Mouse (Mus musculus) hindbrain, embryonic 15.5 days (tissue): Measurements from ENCODE around the gene Nutf2. TPM values are rescaled to one million over a fixed set of nuclear protein-coding genes. Genes with fewer than 3 reads are reported as not detected.

Experiments
- ATAC-seq: fragments of 200-750 bp; cut with Nextera tagmentation; 2 replicates; pipeline ENCODE4 v1.8.0; 2017; ENCODE audit warnings: low read depth, moderate number of reproducible peaks, moderate TSS enrichment; ENCODE audit not compliant: low FRiP score
- H3K27ac ChIP-seq: fragments of 300-500 bp; sonication (generic); replicated peaks from 2 replicates; pipeline ENCODE4 v1.5.1; 2015; ENCODE audit warnings: mild to moderate bottlenecking, inconsistent platforms
- H3K27me3 ChIP-seq: fragments of 300-500 bp; sonication (generic); 2 replicates; pipeline ENCODE4 v1.6.1; 2015; ENCODE audit warnings: control low read depth, inconsistent platforms
- H3K36me3 ChIP-seq: fragments of 300-500 bp; sonication (generic); 2 replicates; pipeline ENCODE4 v1.6.1; 2015; ENCODE audit warnings: control low read depth, inconsistent platforms
- H3K4me1 ChIP-seq: fragments of 300-500 bp; sonication (generic); replicated peaks from 2 replicates; pipeline ENCODE4 v1.6.1; 2015; ENCODE audit warnings: control low read depth, inconsistent platforms
- H3K4me2 ChIP-seq: fragments of 300-500 bp; sonication (generic); 2 replicates; pipeline ENCODE4 v1.6.1; 2015; ENCODE audit warnings: moderate library complexity, mild to moderate bottlenecking, inconsistent platforms
- H3K4me3 ChIP-seq: fragments of 300-500 bp; sonication (generic); 2 replicates; pipeline ENCODE4 v1.5.1; 2015; ENCODE audit warnings: mild to moderate bottlenecking, inconsistent platforms
- H3K9ac ChIP-seq: fragments of 300-500 bp; sonication (generic); 2 replicates; pipeline ENCODE4 v1.6.1; 2015; ENCODE audit warnings: inconsistent platforms
- H3K9me3 ChIP-seq: fragments of 300-500 bp; sonication (generic); 2 replicates; pipeline ENCODE4 v1.6.1; 2016; ENCODE audit warnings: control low read depth, inconsistent platforms
- WGBS: fragments of 180-500 bp; shearing (Covaris S2); methylation state at CpG from one replicate; pipeline ENCODE4 v1.1.7; 2015; 5-methylcytosine and 5-hydroxymethylcytosine counted together
- polyA plus RNA-seq: library from polyadenylated mRNA; unstranded; fragments of >200 nt; fragmentation: Nextera tagmentation; extraction: Ambion mirVana; gene quantifications from 2 replicates; pipeline ENCODE4 v1.2.1, GENCODE M21; 2015

Gene Nutf2
- polyA plus RNA-seq, 1 experiment from 2014 or later = 157 TPM

DNA sequence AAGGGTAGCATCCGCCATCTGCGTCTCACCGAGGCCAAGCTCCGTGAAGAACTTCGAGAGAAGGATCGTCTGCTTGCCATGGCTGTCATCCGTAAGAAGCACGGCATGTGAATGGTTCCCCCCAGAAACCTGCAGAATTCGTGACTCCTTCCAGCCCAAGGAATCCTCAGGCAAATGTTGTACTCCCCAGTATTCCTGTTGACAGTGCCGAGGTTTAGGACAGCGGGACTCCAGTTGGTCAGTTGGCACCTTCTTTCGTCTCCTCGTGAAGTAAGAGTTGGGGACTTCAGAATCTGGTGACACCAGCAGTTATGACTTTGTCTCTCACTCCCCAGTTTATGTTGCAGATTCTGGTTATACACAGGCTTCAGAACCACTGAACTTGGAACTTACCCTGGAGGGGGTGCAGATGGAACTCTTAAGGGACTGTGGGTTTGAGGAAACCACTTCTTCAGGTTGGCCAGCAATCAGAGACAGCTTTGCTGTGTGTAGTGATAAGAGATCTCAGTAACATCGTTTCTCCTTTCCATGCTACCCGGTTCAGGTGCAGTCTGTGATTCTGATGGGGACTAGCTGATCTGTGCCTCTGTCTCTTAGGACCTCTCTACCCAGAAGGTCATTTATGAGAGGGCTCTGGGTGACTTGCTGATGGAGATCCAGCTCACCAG lies 4.1 kb upstream of the Nutf2 start:
- 24% methylated on average over 15 of the region's 15 CpGs for WGBS
- H3K4me3 ChIP-seq = peak overlapping the region; percentile 57

GRCm38 (mm10) chr8:105858495-105858894 lies 1.9 kb upstream of the Nutf2 start:
- Histone ChIP-seq H3K9ac (no peak overlapping the region), H3K27ac (no peak overlapping the region), H3K36me3 (no peaks in the 10 kb centered on the region), H3K9me3 (no peaks in the 10 kb centered on the region), H3K4me1 (peaks cover 67% of the 10 kb centered on the region), H3K4me2 (peak overlapping the region; percentile 16; the same call in 1 of the 2 replicates), H3K27me3 (no peaks in the 10 kb centered on the region), H3K4me3 (no peak overlapping the region)
- no peak for ATAC-seq
- 83% methylated on average over 5 of the region's 5 CpGs for WGBS

More for the DNA sequence above, 4.1 kb upstream of the Nutf2 start:
- peak overlapping the region; percentile 68 for H3K9ac ChIP-seq
- no peaks in the 10 kb centered on the region for H3K9me3 ChIP-seq
- H3K36me3 ChIP-seq = no peaks in the 10 kb centered on the region
- H3K4me1 ChIP-seq = peaks cover 56% of the 10 kb centered on the region
- H3K27me3 ChIP-seq = no peaks in the 10 kb centered on the region
- peak overlapping the region; percentile 89 for H3K27ac ChIP-seq
- ATAC-seq = no peak
- H3K4me2 ChIP-seq = peak overlapping the region; percentile 98

DNA sequence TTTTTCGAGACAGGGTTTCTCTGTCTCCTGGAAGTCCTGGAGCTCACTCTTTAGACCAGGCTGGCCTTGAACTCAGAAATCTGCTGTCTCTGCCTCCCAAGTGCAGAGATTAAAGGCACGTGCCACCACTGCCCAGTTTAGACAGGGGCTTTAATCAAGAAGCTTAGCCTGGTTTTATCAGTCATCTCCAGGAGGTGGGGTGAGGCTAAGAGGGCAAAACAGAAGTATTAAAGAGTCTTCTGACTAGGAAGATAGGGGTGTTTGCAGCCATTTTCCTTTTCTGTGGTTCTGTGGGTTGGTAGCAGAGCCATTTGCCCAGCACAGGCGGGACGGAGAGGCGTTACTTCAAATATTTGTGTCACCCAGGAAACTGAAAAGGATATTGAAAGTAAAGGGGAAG lies 1.1 kb upstream of the Nutf2 start:
- no peaks in the 10 kb centered on the region for H3K9me3 ChIP-seq
- no peak overlapping the region for H3K27ac ChIP-seq
- ATAC-seq = no peak
- H3K4me2 ChIP-seq = no peak overlapping the region
- H3K36me3 ChIP-seq = no peaks in the 10 kb centered on the region
- H3K27me3 ChIP-seq = no peaks in the 10 kb centered on the region
- 78% methylated on average over 5 of the region's 5 CpGs for WGBS
- no peak overlapping the region for H3K4me3 ChIP-seq
- peaks cover 68% of the 10 kb centered on the region for H3K4me1 ChIP-seq
- no peak overlapping the region for H3K9ac ChIP-seq

- Histone ChIP-seq H3K4me3 (peak overlapping the region; percentile 82), H3K27me3 (no peaks in the 10 kb centered on the region), H3K9me3 (no peaks in the 10 kb centered on the region), H3K27ac (no peak overlapping the region), H3K4me2 (peak overlapping the region; percentile 79), H3K36me3 (peaks cover 8% of the 10 kb centered on the region; the same call in 1 of the 2 replicates), H3K9ac (peak overlapping the region; percentile 89), H3K4me1 (peaks cover 52% of the 10 kb centered on the region)
- WGBS = 0% methylated on average over 1 of the region's 1 CpGs
- ATAC-seq = no peak
These were observed 1.6 kb downstream of the Nutf2 start for GRCm38 (mm10) chr8:105861951-105862350.

DNA sequence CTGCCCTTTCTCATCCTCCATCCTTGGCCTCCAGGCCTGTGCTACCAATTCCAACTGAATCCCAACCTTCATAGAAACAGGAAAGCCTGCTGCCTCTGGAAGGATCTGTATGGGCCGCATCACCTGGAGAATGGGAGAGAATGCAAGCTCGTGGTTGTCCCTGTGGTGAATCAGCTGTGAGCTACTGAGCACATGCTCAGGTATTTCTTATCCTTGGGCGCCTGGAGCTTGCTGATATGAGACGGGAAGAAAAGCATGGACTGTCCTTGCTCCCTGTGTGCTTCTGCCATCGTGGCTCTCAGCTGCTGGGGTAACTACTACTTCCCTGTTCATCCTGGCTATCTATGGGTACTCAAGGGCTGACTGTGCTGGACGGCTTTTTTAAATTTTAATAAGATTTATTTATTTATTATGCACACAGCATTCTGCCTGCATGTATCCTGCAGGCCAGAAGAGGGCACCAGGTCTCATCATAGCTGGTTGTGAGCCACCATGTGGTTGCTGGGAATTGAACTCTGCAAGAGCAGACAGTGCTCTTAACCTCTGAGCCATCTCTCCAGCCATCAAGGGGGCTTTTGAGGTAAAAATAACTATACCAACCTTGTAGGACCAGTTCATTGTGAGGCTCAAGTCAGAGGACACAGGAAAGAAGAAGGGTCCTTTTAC lies 6.1 kb downstream of the Nutf2 start:
- 88% methylated on average over 6 of the region's 6 CpGs for WGBS
- no peak overlapping the region for H3K27ac ChIP-seq
- H3K4me3 ChIP-seq = no peak overlapping the region
- no peak for ATAC-seq
- H3K36me3 ChIP-seq = peaks cover 29% of the 10 kb centered on the region
- H3K27me3 ChIP-seq = no peaks in the 10 kb centered on the region
- no peak overlapping the region for H3K4me2 ChIP-seq
- peaks cover 19% of the 10 kb centered on the region for H3K4me1 ChIP-seq
- no peaks in the 10 kb centered on the region for H3K9me3 ChIP-seq
- no peak overlapping the region for H3K9ac ChIP-seq

DNA sequence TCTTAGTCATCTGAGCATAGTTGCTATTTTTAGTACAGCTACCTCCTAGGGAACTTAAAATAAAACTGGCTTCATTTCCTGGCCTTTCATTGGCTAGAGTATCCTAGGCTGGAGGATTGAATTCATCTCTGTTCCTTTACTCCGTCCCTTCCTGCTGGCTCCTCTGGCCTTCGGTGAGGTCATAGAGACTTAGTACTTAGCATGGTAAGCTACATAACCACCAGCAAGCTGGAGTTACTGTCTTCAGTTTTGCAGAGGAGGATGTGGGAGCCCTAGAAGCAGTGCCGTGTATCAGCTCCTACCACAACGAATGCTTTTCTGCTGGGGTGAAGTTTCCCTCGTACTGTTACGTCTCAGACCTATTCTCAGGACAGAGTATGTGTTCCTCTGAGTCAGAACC lies 13.9 kb downstream of the Nutf2 start:
- H3K4me1 ChIP-seq = no peaks in the 10 kb centered on the region
- no peak overlapping the region for H3K4me3 ChIP-seq
- H3K36me3 ChIP-seq = peaks cover 54% of the 10 kb centered on the region
- H3K27ac ChIP-seq = no peak overlapping the region
- H3K4me2 ChIP-seq = no peak overlapping the region
- no peak for ATAC-seq
- H3K9me3 ChIP-seq = no peaks in the 10 kb centered on the region
- no peak overlapping the region for H3K9ac ChIP-seq
- WGBS = 93% methylated on average over 6 of the region's 6 CpGs
- no peaks in the 10 kb centered on the region for H3K27me3 ChIP-seq

DNA sequence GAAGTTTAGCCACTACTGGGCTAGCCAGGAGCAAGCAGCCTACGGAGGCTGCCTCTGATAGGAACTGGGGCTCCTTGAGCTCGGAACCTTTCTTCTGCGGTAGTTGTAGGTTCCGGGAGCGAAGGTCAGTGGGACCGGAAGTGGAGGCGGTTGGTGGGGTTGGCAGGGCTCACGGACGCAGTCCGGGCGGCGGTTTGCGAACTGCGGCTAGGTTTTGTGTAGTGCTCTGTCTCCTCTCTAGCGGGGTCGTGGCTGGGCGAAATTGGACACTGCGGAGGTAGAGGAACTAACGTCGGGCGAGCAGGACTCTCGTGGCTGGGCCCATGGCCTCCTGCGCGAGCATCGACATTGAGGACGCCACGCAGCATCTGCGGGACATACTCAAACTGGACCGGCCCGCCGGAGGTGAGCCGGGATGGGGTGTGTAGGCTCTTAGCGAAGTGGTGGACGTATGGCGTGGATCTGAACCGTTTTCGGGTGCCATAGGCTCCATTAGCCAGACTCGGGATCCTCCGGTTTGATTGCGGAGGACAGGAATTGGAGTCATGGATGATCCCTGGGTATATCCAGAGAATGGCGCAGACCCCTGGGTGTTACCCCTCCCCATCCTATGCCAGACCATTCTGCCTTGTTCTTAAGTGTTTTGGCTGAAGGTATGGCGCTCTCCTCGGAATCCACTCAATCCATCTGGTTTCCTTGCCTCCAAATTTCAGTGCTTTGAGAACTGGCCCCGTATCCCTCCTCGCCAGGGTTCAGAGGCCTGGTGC lies 20.6 kb downstream of the Nutf2 start, which contains the start of gene Edc4:
Gene Edc4, plus strand, starts transcription at position 128 of the 767 bp plus-strand sequence.
- peak; percentile 78 for ATAC-seq
- Histone ChIP-seq H3K27ac (peak within 1 kb of the TSS; percentile 68), H3K4me3 (peak within 1 kb of the TSS; percentile 84), H3K36me3 (peaks cover 47% of the 10 kb centered on the region), H3K9me3 (no peaks in the 10 kb centered on the region), H3K9ac (peak within 1 kb of the TSS; percentile 88), H3K4me1 (peaks cover 29% of the 10 kb centered on the region), H3K4me2 (peak within 1 kb of the TSS; percentile 93), H3K27me3 (no peaks in the 10 kb centered on the region)
- 1% methylated on average over 45 of the region's 45 CpGs for whole genome bisulfite sequencing

DNA sequence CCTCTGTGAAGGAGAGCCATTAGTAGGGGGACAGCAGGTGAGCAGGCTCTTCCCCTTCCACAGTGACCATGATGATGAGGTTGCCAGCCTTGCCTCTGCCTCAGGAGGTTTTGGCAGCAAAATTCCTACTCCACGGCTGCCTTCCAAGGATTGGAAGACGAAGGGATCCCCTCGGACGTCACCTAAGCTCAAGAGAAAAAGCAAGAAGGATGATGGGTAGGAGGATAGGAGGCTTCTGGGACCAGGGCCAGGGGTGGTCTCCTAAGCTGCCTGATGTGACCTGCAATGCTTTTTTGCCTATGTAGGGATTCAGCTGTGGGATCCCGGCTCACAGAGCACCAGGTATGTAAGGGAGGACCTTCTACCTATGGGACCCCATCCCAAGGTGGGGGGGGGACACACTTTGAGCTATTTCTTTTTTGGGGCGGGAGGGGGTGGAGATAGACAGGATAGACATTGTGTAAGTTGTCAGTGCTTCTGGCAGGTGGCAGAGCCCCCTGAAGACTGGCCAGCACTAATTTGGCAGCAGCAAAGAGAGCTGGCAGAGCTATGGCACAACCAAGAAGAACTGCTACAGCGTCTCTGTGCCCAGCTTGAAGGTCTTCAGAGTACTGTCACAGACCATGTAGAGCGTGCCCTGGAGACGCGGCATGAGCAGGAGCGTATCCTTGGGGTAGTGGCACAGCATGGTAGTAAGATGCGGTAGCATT lies 29.5 kb downstream of the Nutf2 start:
- ATAC-seq = no peak
- WGBS = 94% methylated on average over 12 of the region's 12 CpGs
- Histone ChIP-seq H3K27me3 (no peaks in the 10 kb centered on the region), H3K4me2 (no peak overlapping the region), H3K9ac (no peak overlapping the region), H3K36me3 (peaks cover 79% of the 10 kb centered on the region), H3K4me3 (no peak overlapping the region), H3K9me3 (no peaks in the 10 kb centered on the region), H3K27ac (no peak overlapping the region), H3K4me1 (peaks cover 6% of the 10 kb centered on the region)

DNA sequence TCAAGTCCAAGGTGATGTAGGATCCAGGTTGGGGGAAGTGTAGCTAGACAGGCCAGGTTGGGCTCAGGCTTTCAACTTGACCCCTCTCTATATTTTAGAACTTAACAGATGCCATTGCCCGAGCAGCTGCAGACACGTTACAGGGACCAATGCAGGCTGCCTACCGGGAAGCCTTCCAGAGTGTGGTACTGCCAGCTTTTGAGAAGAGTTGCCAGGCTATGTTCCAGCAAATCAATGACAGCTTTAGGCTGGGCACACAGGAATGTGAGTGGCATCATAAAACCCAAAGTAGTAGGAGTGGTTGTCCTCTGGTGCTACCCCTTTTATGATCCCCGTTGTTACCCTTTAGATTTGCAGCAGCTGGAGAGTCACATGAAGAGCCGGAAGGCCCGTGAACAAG lies 30.5 kb downstream of the Nutf2 start:
- Histone ChIP-seq H3K36me3 (peaks cover 69% of the 10 kb centered on the region), H3K9ac (no peak overlapping the region), H3K27ac (no peak overlapping the region), H3K4me1 (peaks cover 6% of the 10 kb centered on the region), H3K4me2 (no peak overlapping the region), H3K9me3 (no peaks in the 10 kb centered on the region), H3K4me3 (no peak overlapping the region), H3K27me3 (no peaks in the 10 kb centered on the region)
- 89% methylated on average over 6 of the region's 6 CpGs for WGBS
- ATAC-seq = no peak

DNA sequence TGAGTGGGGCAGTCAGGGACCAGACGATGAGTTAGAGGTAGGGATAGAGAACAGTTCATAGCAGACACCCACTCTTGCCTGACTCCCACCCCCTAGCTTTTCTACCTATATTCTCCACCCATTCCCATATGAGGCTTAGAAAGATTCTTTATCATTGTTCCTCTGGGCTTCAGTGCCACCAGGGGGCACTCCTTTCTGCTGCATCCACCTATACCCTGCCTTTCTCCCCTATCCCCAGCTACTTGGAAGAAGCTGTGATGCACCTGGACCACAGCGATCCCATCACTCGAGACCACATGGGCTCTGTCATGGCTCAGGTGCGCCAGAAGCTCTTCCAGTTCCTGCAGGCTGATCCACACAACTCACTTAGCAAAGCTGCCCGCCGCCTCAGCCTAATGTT lies 32.1 kb downstream of the Nutf2 start:
- Histone ChIP-seq H3K4me1 (peaks cover 6% of the 10 kb centered on the region), H3K4me3 (no peak overlapping the region), H3K27ac (no peak overlapping the region), H3K4me2 (no peak overlapping the region), H3K9ac (no peak overlapping the region), H3K27me3 (no peaks in the 10 kb centered on the region), H3K9me3 (no peaks in the 10 kb centered on the region), H3K36me3 (peaks cover 54% of the 10 kb centered on the region)
- ATAC-seq = no peak
- 84% methylated on average over 6 of the region's 6 CpGs for WGBS

DNA sequence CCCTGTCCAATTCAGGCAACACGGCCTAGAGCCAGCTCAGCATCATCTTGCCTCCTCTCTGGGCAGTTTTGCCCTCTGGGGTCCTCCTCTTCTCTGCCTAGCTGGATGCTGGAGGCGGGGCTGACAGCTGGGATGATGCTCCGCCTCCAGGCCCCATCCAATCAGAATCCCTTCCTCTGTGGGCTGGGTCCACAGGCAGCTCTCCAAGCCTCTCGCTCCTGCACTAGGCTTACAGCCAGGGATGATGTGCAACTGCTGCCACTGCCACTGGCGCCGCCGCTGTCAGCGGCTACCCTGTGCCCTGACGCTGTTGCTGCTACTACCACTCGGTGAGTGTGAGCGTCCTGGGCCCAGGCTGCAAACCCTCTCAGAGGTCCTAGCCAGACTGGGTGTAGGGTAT lies 33.0 kb downstream of the Nutf2 start, which contains the start of gene Nrn1l:
Gene Nrn1l, plus strand, starts transcription at position 229 of the 400 bp plus-strand sequence.
- Histone ChIP-seq H3K4me2 (peak within 1 kb of the TSS; percentile 29; the same call in 1 of the 2 replicates), H3K4me1 (peaks cover 6% of the 10 kb centered on the region), H3K27me3 (no peaks in the 10 kb centered on the region), H3K36me3 (peaks cover 47% of the 10 kb centered on the region), H3K9ac (no peak within 1 kb of the TSS), H3K9me3 (no peaks in the 10 kb centered on the region), H3K4me3 (no peak within 1 kb of the TSS), H3K27ac (0 out of 2 replicates have a peak within 1 kb of the TSS, but pooled peaks have one; percentile 34)
- peak; percentile 88 for ATAC-seq
- 2% methylated on average over 11 of the region's 11 CpGs for WGBS
